Mouse (Mus musculus): ENCODE measurements around the gene Rasl10b. TPM values are rescaled to one million over a fixed set of nuclear protein-coding genes. Genes with fewer than 3 reads are reported as not detected.

The Rasl10b gene
- polyA plus RNA-seq, 1 experiment, result not detected

DNA sequence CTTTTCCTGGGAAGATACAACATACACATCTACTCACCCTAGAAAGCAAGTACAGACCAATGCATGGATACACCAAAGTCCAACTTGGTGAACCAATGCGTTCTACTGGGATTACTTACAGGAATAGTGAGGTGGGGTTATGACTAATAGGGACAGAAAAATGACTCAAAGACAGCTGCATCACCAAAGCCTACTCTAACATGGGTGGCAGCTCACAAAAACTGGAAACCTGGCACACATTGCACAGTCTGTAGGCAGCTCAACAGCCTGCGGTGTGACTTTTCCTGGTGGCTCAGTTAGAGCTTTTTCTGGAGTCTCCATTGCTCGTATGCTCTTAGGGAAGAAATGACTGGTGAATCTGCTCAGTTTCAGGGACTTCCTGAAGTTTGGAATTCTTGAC lies 59.8 kb downstream of the Rasl10b start:
- no peak overlapping the region for H3K4me3 ChIP-seq (ENCODE audit: insufficient read depth, low read depth, low read length)
- no peak overlapping the region for H3K27ac ChIP-seq (replicated peaks; ENCODE audit: low read depth, low read length)
- peaks cover 11% of the 10 kb centered on the region for H3K4me1 ChIP-seq (ENCODE audit: control insufficient read depth, insufficient read depth, insufficient read length, low read length)

Other genes with a start within 250 kb of the Rasl10b start
- not detected in 2 replicates for gene Slfn4, start 234.0 kb upstream of the Rasl10b start, polyA plus RNA-seq (2012; ENCODE audit: insufficient read depth, insufficient read length, missing spikeins)
- 0.75 and 0.95 TPM in 2 replicates for gene Slfn3, start 217.8 kb upstream of the Rasl10b start, polyA plus RNA-seq (2012; ENCODE audit: insufficient read depth, insufficient read length, missing spikeins)
- not detected in 2 replicates for gene Slfn14, start 122.4 kb upstream of the Rasl10b start, polyA plus RNA-seq (2012; ENCODE audit: insufficient read depth, insufficient read length, missing spikeins)
- gene Ap2b1, start 110.1 kb upstream of the Rasl10b start, polyA plus RNA-seq (2012; ENCODE audit: insufficient read depth, insufficient read length, missing spikeins), result 21.0 and 26.5 TPM in 2 replicates
- gene Pex12, start 106.6 kb upstream of the Rasl10b start, polyA plus RNA-seq (2012; ENCODE audit: insufficient read depth, insufficient read length, missing spikeins), result 4.2 and 9.8 TPM in 2 replicates
- not detected in 2 replicates for gene Gas2l2, start 20.3 kb downstream of the Rasl10b start, polyA plus RNA-seq (2012; ENCODE audit: insufficient read depth, insufficient read length, missing spikeins)
- 2.9 TPM in 1 of 2 replicates, not detected in the other for gene 1700020L24Rik, start 28.5 kb downstream of the Rasl10b start, polyA plus RNA-seq (2012; ENCODE audit: insufficient read depth, insufficient read length, missing spikeins)
- gene Mmp28, start 53.9 kb downstream of the Rasl10b start, polyA plus RNA-seq (2012; ENCODE audit: insufficient read depth, insufficient read length, missing spikeins), result 5.4 and 6.6 TPM in 2 replicates
- 29.8 and 35.5 TPM in 2 replicates for gene Taf15, start 63.9 kb downstream of the Rasl10b start, polyA plus RNA-seq (2012; ENCODE audit: insufficient read depth, insufficient read length, missing spikeins)
- gene Heatr9, start 113.0 kb downstream of the Rasl10b start, polyA plus RNA-seq (2012; ENCODE audit: insufficient read depth, insufficient read length, missing spikeins), result not detected in 2 replicates
- gene Ccl5, start 121.4 kb downstream of the Rasl10b start, polyA plus RNA-seq (2012; ENCODE audit: insufficient read depth, insufficient read length, missing spikeins), result 3.7 and 4.0 TPM in 2 replicates
- 11.4 and 13.7 TPM in 2 replicates for gene Ccl9, start 169.5 kb downstream of the Rasl10b start, polyA plus RNA-seq (2012; ENCODE audit: insufficient read depth, insufficient read length, missing spikeins)
- 21.1 and 56.5 TPM in 2 replicates for gene Ccl6, start 183.9 kb downstream of the Rasl10b start, polyA plus RNA-seq (2012; ENCODE audit: insufficient read depth, insufficient read length, missing spikeins)
- not detected in 2 replicates for gene Rpl9-ps1, start 236.5 kb downstream of the Rasl10b start, polyA plus RNA-seq (2012; ENCODE audit: insufficient read depth, insufficient read length, missing spikeins)
- 1.5 and 4.1 TPM in 2 replicates for gene Ccl3, start 240.2 kb downstream of the Rasl10b start, polyA plus RNA-seq (2012; ENCODE audit: insufficient read depth, insufficient read length, missing spikeins)

Measured in brown adipose tissue, adult 24 weeks (tissue).